Mouse (Mus musculus) thymus, adult 2 months (tissue): ENCODE data around the gene Tenm4. TPM values are rescaled to one million over a fixed set of nuclear protein-coding genes. Genes with fewer than 3 reads are reported as not detected.

Experiments
- DNase-seq: peaks from one replicate; pipeline ENCODE4 v3.0.0; 2021
- H3K27ac ChIP-seq: fragments of 200-500 bp; 2 replicates; pipeline ENCODE4 v1.5.1; 2012; ENCODE audit warnings: low read length, control low read depth; ENCODE audit not compliant: control insufficient read depth, insufficient read depth
- H3K27me3 ChIP-seq: fragments of 200-500 bp; 2 replicates; pipeline ENCODE4 v1.6.1; 2012; ENCODE audit warnings: mild to moderate bottlenecking, low read length, moderate library complexity, mixed read lengths; ENCODE audit not compliant: control insufficient read depth, insufficient read depth
- H3K36me3 ChIP-seq: fragments of 200-500 bp; 2 replicates; pipeline ENCODE4 v1.6.1; 2012; ENCODE audit warnings: mild to moderate bottlenecking, low read length, moderate library complexity; ENCODE audit not compliant: control insufficient read depth, insufficient read depth
- H3K4me1 ChIP-seq: fragments of 200-500 bp; replicated peaks from 2 replicates; pipeline ENCODE4 v1.6.1; 2012; ENCODE audit warnings: low read length; ENCODE audit not compliant: control insufficient read depth, insufficient read depth
- H3K4me3 ChIP-seq: fragments of 200-500 bp; 2 replicates; pipeline ENCODE4 v1.5.1; 2012; ENCODE audit warnings: mild to moderate bottlenecking, low read length, control low read depth, moderate library complexity; ENCODE audit not compliant: control insufficient read depth, insufficient read depth
- CTCF ChIP-seq: fragments of 200-500 bp; IDR thresholded peaks from 2 replicates; pipeline ENCODE4 v1.5.1; 2012; ENCODE audit warnings: mild to moderate bottlenecking, control low read depth, low read length, moderate library complexity, borderline replicate concordance; ENCODE audit not compliant: control insufficient read depth, poor library complexity, insufficient read depth; ENCODE audit errors: extremely low read depth
- POLR2A ChIP-seq: fragments of 200-500 bp; IDR thresholded peaks from 2 replicates; pipeline ENCODE4 v1.6.1; 2012; ENCODE audit warnings: mild to moderate bottlenecking, low read length, control low read depth, moderate library complexity; ENCODE audit not compliant: control insufficient read depth, poor library complexity, insufficient read depth; ENCODE audit errors: extremely low read depth
- WGBS: fragments of 180-500 bp; shearing (Covaris S2); methylation state at CpG from one replicate; pipeline ENCODE4 v1.1.7; 2018; 5-methylcytosine and 5-hydroxymethylcytosine counted together
- polyA plus RNA-seq: library from polyadenylated mRNA; depleted of rRNA; stranded (reverse); fragments of >200 nt; gene quantifications from 2 replicates; pipeline ENCODE4 v1.2.3, GENCODE M21; 2012

The Tenm4 gene
- polyA plus RNA-seq, 1 experiment, result 2.7 TPM

- no peaks in the 10 kb centered on the region; the same call in 1 of the 2 replicates for H3K27me3 ChIP-seq
- no peak for TF ChIP-seq CTCF
- TF ChIP-seq POLR2A, result no peak
- 94% methylated on average over 5 of the region's 5 CpGs for WGBS
Observed at GRCm38 (mm10) chr7:96532804-96533400, 361.9 kb downstream of the Tenm4 start.

GRCm38 (mm10) chr7:96536313-96536880 is 365.4 kb downstream of the Tenm4 start:
- 94% methylated on average over 9 of the region's 9 CpGs for WGBS
- no peaks in the 10 kb centered on the region for H3K36me3 ChIP-seq
- H3K27ac ChIP-seq, result no peak overlapping the region
- no peak for DNase-seq
- no peaks in the 10 kb centered on the region; the same call in 1 of the 2 replicates for H3K27me3 ChIP-seq
- H3K4me1 ChIP-seq, result no peaks in the 10 kb centered on the region
- no peak overlapping the region for H3K4me3 ChIP-seq
- TF ChIP-seq CTCF (no peak), POLR2A (no peak)

More at GRCm38 (mm10) chr7:96532804-96533400, 361.9 kb downstream of the Tenm4 start:
- Histone ChIP-seq H3K27ac (no peak overlapping the region), H3K4me3 (no peak overlapping the region), H3K36me3 (no peaks in the 10 kb centered on the region), H3K4me1 (no peaks in the 10 kb centered on the region)
- DNase-seq, result no peak

DNA sequence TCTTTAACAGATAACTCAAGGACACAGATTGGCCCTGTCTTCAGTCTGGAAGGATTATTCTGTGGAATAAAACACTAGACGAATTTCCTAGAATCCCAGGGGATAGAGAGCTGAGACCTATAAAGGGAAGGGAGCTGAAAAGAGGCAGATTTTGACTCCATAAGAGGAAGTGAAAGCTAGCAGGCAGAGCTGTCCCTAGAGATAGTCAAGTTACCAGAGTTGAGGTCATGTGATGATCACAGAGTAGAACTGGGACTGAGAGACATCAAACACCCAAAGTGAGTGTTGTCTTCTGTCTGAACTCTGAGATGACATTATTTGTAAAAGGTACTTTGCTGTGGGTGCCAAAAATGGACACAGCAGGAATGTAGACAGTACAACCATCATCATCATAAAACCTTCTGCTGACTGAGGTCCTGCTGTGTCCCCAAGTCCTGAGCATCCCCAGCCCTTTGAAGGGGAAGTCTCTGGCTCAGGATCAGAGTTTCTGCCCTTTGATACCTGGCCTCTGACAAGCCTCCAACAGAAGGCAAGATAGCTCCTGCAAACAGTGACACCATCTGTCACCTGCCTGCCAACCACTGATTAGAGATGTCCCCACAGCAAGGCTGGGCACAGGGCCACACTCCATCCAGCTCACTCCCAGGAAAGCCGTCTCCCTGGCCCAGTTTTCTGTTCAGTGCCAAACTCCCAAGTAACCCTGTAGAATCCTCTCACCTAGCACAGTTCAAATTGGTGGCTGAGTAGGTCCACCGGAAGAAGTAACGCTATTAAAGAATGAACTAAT is 368.4 kb downstream of the Tenm4 start:
- TF ChIP-seq CTCF (no peak), POLR2A (no peak)
- WGBS, result 83% methylated on average over 4 of the region's 4 CpGs

GRCm38 (mm10) chr7:96540458-96541096 is 369.5 kb downstream of the Tenm4 start:
- H3K27me3 ChIP-seq, result no peaks in the 10 kb centered on the region; the same call in 1 of the 2 replicates
- no peak overlapping the region for H3K4me3 ChIP-seq
- no peak overlapping the region for H3K27ac ChIP-seq
- WGBS, result 65% methylated on average over 7 of the region's 7 CpGs
- no peak for DNase-seq
- no peak for TF ChIP-seq POLR2A
- no peak for TF ChIP-seq CTCF
- no peaks in the 10 kb centered on the region for H3K36me3 ChIP-seq
- no peaks in the 10 kb centered on the region for H3K4me1 ChIP-seq

More for the DNA sequence above, 368.4 kb downstream of the Tenm4 start:
- no peaks in the 10 kb centered on the region for H3K36me3 ChIP-seq
- no peaks in the 10 kb centered on the region; the same call in 1 of the 2 replicates for H3K27me3 ChIP-seq
- no peak overlapping the region for H3K4me3 ChIP-seq
- no peak overlapping the region for H3K27ac ChIP-seq
- no peaks in the 10 kb centered on the region for H3K4me1 ChIP-seq
- no peak for DNase-seq

DNA sequence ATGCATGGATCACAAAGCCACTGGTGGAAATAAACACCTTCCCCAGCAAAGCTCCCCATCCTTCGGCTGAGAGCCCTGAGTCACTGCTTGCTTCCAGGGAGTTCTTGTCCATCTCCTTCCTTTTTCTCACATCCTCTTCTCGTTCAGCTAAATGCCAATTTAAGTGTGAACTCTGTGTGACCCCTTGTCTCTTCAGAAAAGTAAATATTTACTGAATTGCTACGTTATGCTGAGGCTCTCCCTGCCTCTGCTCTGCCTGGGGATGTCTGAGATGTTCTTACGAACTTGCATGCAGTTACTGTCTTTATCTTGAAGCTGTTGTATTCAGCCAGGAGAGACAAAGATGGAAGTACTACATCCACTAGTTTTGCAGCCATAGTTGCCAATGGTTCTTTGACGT is 374.9 kb downstream of the Tenm4 start:
- no peak for TF ChIP-seq CTCF
- Histone ChIP-seq H3K36me3 (no peaks in the 10 kb centered on the region), H3K27ac (no peak overlapping the region), H3K4me1 (no peaks in the 10 kb centered on the region), H3K4me3 (no peak overlapping the region), H3K27me3 (no peaks in the 10 kb centered on the region)
- no peak for DNase-seq
- WGBS, result 64% methylated on average over 5 of the region's 5 CpGs

GRCm38 (mm10) chr7:96551809-96552208 is 380.8 kb downstream of the Tenm4 start:
- Histone ChIP-seq H3K4me3 (no peak overlapping the region), H3K36me3 (no peaks in the 10 kb centered on the region), H3K4me1 (no peaks in the 10 kb centered on the region), H3K27ac (no peak overlapping the region), H3K27me3 (no peaks in the 10 kb centered on the region)
- 86% methylated on average over 4 of the region's 4 CpGs for WGBS
- TF ChIP-seq POLR2A (no peak), CTCF (no peak)
- DNase-seq, result no peak
